Mouse (Mus musculus) stomach, embryonic 15.5 days (tissue): Measurements from ENCODE around the gene S1pr1. TPM values are rescaled to one million over a fixed set of nuclear protein-coding genes. Genes with fewer than 3 reads are reported as not detected.

Source experiments
- ATAC-seq: fragments of 200-750 bp; cut with Nextera tagmentation; 2 replicates; pipeline ENCODE4 v1.8.0; 2017; ENCODE audit warnings: low read depth, moderate number of reproducible peaks, moderate TSS enrichment; ENCODE audit not compliant: insufficient read depth, low FRiP score
- H3K27ac ChIP-seq: fragments of 300-500 bp; sonication (generic); 2 replicates; pipeline ENCODE4 v1.5.1; 2015; ENCODE audit warnings: mild to moderate bottlenecking, inconsistent platforms
- H3K27me3 ChIP-seq: fragments of 300-500 bp; sonication (generic); replicated peaks from 2 replicates; pipeline ENCODE4 v1.6.1; 2015; ENCODE audit warnings: inconsistent platforms
- H3K36me3 ChIP-seq: fragments of 300-500 bp; sonication (generic); 2 replicates; pipeline ENCODE4 v1.6.1; 2015; ENCODE audit warnings: inconsistent platforms
- H3K4me1 ChIP-seq: fragments of 300-500 bp; sonication (generic); 2 replicates; pipeline ENCODE4 v1.6.1; 2015; ENCODE audit warnings: inconsistent platforms
- H3K4me2 ChIP-seq: fragments of 300-500 bp; sonication (generic); 2 replicates; pipeline ENCODE4 v1.6.1; 2015; ENCODE audit warnings: mild to moderate bottlenecking, inconsistent platforms
- H3K4me3 ChIP-seq: fragments of 300-500 bp; sonication (generic); replicated peaks from 2 replicates; pipeline ENCODE4 v1.5.1; 2015; ENCODE audit warnings: inconsistent platforms
- H3K9ac ChIP-seq: fragments of 300-500 bp; sonication (generic); 2 replicates; pipeline ENCODE4 v1.6.1; 2015; ENCODE audit warnings: inconsistent platforms
- H3K9me3 ChIP-seq: fragments of 300-500 bp; sonication (generic); 2 replicates; pipeline ENCODE4 v1.6.1; 2016; ENCODE audit warnings: inconsistent platforms
- WGBS: fragments of 180-500 bp; shearing (Covaris S2); methylation state at CpG from one replicate; pipeline ENCODE4 v1.1.7; 2015; 5-methylcytosine and 5-hydroxymethylcytosine counted together
- polyA plus RNA-seq: library from polyadenylated mRNA; unstranded; fragments of >200 nt; fragmentation: Nextera tagmentation; extraction: Ambion mirVana; gene quantifications from 2 replicates; pipeline ENCODE4 v1.2.1, GENCODE M21; 2015

The S1pr1 gene
- polyA plus RNA-seq, 1 experiment from 2014 or later, result 16.9 TPM

DNA sequence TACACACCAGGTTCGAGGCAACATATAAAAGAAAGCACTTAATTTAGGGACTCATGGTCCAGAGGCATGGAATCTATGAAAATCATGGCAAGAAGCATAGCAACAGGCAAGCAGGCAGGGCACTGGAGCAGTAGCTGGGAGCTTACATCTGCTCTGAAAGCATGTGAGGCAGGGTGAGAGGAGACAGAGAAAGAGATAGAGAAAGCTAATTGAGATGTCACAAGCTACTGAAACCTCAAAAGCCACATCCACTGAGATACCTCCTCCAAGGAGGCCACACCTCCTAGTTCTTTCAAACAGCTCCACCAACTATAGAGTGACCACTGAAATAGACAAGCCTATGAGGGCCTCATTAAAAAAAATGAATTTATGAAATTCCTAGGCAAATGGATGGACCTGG is 45.6 kb downstream of the S1pr1 start:
- H3K4me2 ChIP-seq, result no peak overlapping the region
- no peak overlapping the region for H3K4me3 ChIP-seq
- H3K27ac ChIP-seq, result no peak overlapping the region
- no peaks in the 10 kb centered on the region for H3K9me3 ChIP-seq
- H3K9ac ChIP-seq, result no peak overlapping the region
- H3K4me1 ChIP-seq, result no peaks in the 10 kb centered on the region
- H3K27me3 ChIP-seq, result no peaks in the 10 kb centered on the region
- 78% methylated on average over 1 of the region's 1 CpGs for WGBS
- no peaks in the 10 kb centered on the region for H3K36me3 ChIP-seq
- ATAC-seq, result no peak

DNA sequence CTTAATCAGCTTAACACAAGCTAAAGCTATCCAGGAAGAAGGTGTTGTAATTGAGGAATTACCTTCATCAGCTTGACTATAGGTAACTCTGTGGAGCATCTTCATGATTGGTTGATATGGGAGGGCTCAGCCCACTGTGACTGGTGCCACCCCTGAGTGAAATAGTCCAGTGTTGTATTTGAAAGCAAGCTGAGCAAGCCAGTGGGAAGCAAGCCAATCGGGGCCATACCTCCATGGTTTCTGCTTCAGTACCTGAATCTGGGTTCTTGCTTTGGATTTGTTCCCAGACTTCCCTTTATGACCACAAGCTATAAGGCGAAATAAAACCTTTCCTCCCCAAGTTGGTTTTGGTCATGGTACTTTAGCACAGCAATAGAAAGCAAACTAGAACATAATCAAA is 47.7 kb downstream of the S1pr1 start:
- no peaks in the 10 kb centered on the region for H3K27me3 ChIP-seq
- no peak overlapping the region for H3K4me3 ChIP-seq
- no peak overlapping the region for H3K27ac ChIP-seq
- no peak for ATAC-seq
- no peaks in the 10 kb centered on the region for H3K4me1 ChIP-seq
- H3K9ac ChIP-seq, result no peak overlapping the region
- no peak overlapping the region for H3K4me2 ChIP-seq
- 86% methylated on average over 2 of the region's 2 CpGs for WGBS
- no peaks in the 10 kb centered on the region for H3K36me3 ChIP-seq
- H3K9me3 ChIP-seq, result no peaks in the 10 kb centered on the region

DNA sequence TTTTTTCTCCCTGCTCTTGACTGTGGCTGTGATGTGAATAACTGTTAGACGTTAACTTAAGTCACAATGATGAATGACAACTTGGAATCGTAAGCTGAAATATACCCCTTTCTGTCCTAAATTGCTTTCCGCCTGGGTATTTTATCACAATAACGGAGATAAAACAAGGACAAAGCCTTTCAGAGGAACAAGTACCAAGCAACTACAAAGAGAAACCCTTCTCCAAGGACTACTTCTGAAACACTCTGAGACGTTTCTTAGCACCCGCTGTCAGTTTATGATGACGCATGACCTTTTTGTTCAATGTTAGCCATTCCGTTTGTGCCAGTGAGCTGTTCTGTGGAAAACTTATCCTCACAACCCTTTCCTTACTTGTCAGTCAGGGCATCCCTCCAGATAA is 48.3 kb downstream of the S1pr1 start:
- WGBS, result 42% methylated on average over 8 of the region's 8 CpGs

DNA sequence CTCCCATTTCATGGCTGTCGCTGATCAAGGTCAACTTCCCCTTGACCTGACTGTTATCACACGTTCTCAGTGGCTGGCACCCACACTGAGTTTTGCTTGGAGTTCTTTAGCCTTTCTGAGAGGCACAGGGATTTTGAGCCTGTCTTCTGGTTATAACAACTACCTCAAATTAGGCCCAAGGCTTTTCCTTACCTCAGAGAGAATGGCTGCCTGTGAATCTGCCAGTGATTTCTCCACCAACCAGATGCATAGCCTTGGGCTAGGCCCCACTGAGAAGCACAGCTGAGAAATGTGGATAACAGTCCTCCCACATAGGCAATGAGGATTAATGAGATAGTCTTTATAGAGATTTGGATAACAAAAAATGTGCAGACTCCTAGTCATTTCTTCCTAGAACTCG is 50.4 kb downstream of the S1pr1 start:
- no peak for ATAC-seq
- Histone ChIP-seq H3K9ac (no peak overlapping the region), H3K4me3 (no peak overlapping the region), H3K27ac (no peak overlapping the region), H3K4me1 (no peaks in the 10 kb centered on the region), H3K4me2 (no peak overlapping the region), H3K9me3 (no peaks in the 10 kb centered on the region), H3K36me3 (no peaks in the 10 kb centered on the region), H3K27me3 (no peaks in the 10 kb centered on the region)
- WGBS, result 43% methylated on average over 3 of the region's 3 CpGs

More for the DNA sequence above, 48.3 kb downstream of the S1pr1 start:
- Histone ChIP-seq H3K36me3 (no peaks in the 10 kb centered on the region), H3K4me3 (no peak overlapping the region), H3K4me2 (no peak overlapping the region), H3K9ac (no peak overlapping the region), H3K27me3 (no peaks in the 10 kb centered on the region), H3K27ac (no peak overlapping the region), H3K4me1 (no peaks in the 10 kb centered on the region), H3K9me3 (no peaks in the 10 kb centered on the region)
- no peak for ATAC-seq

DNA sequence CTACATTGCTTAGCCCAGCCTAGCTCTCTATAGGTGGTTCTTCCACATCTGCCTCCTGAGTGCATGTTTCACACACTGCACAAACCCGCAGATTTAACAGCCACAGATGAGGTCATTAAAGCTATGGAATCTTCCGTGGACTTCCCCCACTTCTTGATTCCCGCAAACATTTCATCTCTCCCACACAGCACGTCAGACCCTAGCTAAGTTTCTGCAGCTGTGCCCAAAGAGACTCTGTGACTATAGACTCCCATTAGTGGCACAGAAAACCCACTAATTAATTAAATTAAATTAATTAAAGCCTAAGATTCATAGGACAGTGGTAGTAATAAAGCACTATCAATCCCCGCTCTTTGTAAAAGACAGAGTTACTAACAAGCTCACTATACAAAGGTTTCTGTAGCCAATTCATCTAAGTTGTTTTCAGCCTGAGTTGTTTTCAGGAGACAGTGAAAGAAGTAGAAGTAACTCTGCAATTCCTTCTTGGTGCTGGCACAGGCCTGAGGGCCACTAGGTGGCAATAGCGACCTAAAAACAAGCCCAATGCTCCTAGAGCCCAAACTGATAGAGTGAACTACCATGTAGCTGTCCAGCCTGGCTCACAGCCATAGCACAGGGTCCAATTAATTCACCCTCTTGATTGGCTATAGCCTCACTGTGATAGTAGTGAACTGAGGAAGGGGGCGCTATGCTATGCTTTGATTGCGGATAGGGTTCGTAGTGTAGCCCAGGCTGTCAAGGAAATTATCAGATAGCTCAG is 54.0 kb downstream of the S1pr1 start:
- peak; percentile 53; the same call in 1 of the 2 replicates for ATAC-seq
- Histone ChIP-seq H3K9me3 (no peaks in the 10 kb centered on the region), H3K36me3 (no peaks in the 10 kb centered on the region), H3K27ac (no peak overlapping the region), H3K27me3 (no peaks in the 10 kb centered on the region), H3K4me3 (no peak overlapping the region), H3K4me1 (no peaks in the 10 kb centered on the region), H3K4me2 (no peak overlapping the region), H3K9ac (no peak overlapping the region)
- 46% methylated on average over 9 of the region's 9 CpGs for WGBS

Other genes starting within 250 kb of the S1pr1 start
- gene Dph5, start 172.8 kb upstream of the S1pr1 start, polyA plus RNA-seq, result 30.4 and 30.7 TPM in 2 replicates